Mouse (Mus musculus): Measurements from ENCODE around the gene Tpcn1.

Gene Tpcn1

DNA sequence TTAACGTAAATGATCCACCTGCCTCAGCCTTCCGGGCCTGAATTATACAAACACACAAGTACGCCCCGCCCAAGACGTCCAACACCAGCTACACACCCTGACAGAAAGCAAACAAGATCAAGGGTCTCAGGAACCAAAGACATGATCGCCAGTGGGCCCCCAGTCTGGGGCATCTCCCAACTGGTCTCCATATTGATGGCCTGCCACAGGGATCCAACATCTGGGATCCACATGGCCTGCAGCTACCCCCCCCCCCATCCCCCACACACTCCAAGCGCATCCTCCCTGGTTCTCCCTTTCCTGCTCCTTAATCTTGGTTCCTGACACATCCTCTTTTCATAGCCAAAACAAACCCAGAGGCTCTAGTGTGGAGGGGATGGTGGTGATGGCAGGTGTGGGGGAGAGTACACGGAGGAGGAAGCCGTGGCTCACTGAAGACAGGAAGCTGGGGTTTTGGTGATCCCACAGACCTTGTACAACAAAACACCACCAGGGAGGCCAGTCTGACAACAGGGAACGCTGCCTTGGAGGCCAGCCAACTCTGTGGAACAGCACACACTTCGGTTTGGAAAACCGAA lies 9.9 kb downstream of the Tpcn1 start:
- peak; percentile 58 for DNase-seq (ENCODE audit: low spot score)

GRCm38 (mm10) chr5:120577935-120578441 lies 10.5 kb downstream of the Tpcn1 start:
- no peak for DNase-seq (ENCODE audit: low spot score)

- no peak for DNase-seq (ENCODE audit: low spot score)
Observed at GRCm38 (mm10) chr5:120576781-120577301, 11.6 kb downstream of the Tpcn1 start.

DNA sequence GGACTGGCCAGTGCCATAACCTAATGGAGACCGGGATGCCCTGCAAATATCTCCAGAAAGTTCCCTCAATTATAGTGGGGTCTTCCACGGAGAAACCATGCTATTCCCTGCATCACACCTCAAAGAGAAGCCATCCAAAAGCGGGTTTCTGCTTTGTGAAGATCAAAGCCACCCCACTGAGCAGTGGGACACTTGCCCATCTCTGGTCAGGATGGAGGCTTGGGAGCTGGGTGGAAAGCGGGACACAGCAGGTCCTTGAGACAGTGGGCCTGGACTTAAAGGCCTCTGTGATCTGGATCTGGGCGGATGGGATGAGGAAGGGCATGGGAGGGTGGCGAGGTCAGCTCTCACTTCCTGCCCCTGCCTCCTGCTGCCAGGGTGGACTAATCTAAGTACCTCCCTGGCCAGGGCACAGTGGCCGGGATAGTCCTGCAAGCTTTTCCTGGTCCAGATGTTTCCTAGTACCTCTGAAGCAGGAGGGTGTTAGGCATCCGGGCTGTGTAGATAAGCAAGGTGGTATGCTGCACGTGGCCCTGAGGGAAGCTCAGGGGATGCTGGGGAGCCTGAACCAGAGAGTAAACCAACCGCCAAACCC lies 13.9 kb downstream of the Tpcn1 start:
- no peak for DNase-seq (ENCODE audit: low spot score)

- DNase-seq (ENCODE audit: low spot score), result no peak
Observed at GRCm38 (mm10) chr5:120571056-120571740, 17.3 kb downstream of the Tpcn1 start.

DNA sequence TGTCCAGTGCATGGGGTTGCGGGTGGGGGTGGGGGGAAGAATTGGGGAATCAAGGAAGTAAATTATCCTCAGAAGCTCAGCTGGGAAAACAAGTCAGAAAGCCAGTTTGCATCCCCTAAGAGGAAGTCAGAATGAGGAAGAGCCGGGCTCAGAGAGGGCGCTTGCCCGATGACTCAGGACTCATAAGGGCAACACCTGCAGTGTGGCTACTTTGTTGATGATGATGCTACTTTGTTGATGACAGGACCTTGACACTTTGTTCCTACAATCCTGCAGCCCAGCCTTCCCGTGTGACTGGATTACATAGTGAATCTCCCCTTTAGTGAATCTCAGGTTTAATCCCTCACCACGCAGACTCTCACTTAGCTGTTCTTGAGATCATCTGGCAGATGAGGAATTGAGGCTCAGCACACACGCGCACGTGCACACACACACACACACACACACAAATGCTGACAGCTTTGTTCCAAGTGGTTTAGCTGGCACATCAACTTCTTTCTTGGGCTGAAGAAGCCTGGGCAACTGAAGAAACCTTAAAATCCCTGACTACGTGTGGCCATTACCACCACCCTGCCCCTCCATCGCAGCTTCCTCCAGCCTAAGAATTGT lies 18.1 kb downstream of the Tpcn1 start:
- no peak for DNase-seq (ENCODE audit: low spot score)

- DNase-seq (ENCODE audit: low spot score), result no peak
Observed at GRCm38 (mm10) chr5:120569791-120570190, 18.7 kb downstream of the Tpcn1 start.

DNA sequence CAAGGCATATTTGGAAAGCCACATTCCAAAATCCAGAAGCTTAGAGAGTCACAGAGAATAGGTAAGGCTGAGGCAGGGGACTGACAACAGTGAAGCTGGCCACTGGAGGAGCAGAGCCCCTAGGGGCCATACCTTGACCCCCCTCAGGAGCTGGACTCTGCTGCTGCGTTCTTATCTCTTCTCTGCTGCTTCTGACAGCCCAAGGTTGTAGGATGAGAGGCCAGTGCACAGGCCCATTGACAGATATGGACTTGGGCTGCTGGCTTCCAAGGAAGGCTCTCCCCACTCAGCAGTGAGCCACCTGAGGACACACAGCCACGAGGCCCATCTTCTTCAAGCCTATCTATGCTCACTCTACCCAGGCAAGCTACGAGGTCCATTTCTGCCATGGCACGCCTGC lies 19.5 kb downstream of the Tpcn1 start:
- DNase-seq (ENCODE audit: low spot score), result no peak

DNA sequence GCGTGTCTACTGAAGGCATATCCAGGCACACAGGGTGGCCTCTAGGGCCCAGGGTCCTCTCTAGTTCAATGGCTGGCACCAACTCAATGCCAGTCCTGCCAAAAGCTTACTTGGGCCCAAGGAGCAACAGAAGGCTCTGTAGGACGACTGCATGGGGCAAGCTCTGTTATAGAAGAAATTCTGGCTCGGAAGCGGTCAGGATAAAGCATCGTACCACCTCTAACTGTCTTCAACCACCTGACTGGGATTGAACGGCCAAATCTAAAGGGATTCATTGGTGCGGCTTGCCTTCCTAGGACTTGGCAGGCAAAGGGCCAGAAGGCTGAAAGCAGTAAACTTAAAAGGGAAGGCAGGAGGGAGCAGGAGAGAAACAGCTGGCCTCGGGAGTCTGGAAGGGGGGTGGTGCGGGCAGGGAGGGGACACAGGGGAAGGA lies 20.1 kb downstream of the Tpcn1 start:
- DNase-seq (ENCODE audit: low spot score), result no peak

GRCm38 (mm10) chr5:120567761-120568211 lies 20.7 kb downstream of the Tpcn1 start:
- no peak for DNase-seq (ENCODE audit: low spot score)

DNA sequence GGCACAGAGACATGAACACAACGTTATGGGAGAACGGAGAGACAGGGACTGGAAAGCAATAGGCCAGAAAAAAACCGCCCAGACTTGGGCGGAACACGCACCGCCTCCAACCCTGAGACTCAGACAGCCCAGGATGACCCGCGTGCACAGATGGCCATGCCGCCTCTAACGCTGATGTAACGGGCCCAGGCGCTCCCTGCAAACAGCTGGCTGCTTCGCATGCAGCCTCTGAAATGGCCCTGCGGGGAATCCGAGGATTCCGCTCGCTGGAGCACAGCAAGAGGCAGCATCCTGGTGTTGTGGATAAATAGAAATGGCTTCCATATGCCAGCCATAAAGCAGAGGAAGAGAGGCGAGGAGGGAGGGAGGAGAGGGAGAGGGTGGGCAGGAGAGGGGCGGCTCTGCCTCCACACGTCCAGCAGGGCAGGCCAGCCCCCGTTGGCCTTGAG lies 21.2 kb downstream of the Tpcn1 start:
- no peak for DNase-seq (ENCODE audit: low spot score)

DNA sequence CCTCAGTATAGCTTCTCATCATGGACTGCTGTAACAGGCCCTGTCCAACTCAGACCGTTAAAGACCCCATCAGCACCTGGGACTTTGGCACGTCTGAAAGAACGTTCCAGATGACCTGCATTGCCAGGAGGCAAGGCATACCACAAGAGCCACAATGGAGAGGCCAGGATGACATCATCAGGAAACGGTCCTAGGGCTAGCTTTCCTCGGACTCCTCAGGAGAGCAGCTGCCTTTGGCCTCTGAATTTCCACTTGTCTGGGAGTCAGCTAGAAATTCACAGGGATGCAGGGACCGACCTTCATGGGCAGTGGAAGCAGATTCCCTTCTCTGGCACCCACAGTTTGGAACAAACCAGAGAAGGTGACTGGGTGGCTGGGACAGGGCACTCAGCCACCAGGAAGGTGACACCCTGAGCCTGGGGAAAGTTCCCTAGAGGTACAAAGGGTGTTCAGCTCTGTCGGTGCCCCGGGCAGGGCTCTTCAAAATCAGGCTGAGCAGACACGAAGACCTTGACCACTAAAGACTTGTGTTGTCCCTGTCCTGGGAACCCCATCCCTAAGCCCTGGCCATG lies 21.7 kb downstream of the Tpcn1 start:
- DNase-seq (ENCODE audit: low spot score), result no peak

- no peak for DNase-seq (ENCODE audit: low spot score)
Observed at GRCm38 (mm10) chr5:120566101-120566500, 22.4 kb downstream of the Tpcn1 start.

DNA sequence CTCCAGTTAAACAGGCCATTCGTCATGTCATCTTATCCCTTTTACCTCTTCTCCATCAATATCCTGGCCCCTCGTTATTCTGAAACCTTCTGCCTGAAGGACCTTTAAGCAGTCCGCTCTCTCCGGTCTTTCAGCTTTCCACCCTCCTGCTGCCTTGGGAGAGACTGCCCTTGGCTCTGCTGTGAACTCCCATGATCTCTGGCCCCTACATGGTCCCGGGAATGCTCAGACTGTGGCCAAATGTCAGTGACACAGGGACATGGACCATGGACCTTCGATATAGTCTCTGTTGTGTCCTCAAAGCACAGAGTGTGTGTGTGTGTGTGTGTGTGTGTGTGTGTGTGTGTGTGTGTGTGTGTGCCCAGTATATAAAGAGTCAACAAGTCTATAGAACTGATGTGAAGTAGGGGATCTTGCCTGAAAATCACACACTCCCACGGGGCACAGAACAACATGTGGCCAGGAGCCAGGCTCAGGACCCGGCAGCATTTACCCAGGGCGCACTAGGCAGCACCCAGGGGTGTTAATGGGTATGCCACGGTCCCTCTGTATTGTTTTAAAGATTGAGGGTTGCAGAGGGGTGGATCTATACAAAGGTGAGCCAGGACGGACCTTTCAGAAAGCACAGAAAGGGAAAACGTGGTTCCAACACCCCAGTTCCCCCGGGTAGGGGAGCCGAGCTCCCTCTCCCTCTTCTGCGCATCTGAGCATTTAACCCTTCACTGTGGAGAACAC lies 23.1 kb downstream of the Tpcn1 start:
- peak; percentile 63 for DNase-seq (ENCODE audit: low spot score)

DNA sequence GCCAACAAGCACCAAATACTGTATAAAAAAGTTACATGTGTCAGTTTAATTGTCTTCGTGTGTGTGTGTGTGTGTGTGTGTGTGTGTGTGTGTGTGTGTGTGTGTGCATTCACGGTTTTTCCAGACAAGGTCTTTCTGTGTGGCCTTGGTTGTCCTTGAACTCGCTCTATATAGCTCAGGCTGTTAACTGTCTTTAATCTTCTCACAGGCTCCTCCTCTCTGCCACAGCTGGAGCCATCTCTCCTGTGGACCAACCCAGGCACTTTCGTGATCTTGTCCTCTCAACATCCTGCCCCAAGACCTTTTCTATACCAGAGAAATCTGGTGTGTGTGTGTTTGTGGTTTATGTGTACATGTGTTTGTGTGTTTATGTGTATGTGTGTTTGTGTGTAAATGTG lies 24.6 kb downstream of the Tpcn1 start:
- DNase-seq (ENCODE audit: low spot score), result no peak

DNA sequence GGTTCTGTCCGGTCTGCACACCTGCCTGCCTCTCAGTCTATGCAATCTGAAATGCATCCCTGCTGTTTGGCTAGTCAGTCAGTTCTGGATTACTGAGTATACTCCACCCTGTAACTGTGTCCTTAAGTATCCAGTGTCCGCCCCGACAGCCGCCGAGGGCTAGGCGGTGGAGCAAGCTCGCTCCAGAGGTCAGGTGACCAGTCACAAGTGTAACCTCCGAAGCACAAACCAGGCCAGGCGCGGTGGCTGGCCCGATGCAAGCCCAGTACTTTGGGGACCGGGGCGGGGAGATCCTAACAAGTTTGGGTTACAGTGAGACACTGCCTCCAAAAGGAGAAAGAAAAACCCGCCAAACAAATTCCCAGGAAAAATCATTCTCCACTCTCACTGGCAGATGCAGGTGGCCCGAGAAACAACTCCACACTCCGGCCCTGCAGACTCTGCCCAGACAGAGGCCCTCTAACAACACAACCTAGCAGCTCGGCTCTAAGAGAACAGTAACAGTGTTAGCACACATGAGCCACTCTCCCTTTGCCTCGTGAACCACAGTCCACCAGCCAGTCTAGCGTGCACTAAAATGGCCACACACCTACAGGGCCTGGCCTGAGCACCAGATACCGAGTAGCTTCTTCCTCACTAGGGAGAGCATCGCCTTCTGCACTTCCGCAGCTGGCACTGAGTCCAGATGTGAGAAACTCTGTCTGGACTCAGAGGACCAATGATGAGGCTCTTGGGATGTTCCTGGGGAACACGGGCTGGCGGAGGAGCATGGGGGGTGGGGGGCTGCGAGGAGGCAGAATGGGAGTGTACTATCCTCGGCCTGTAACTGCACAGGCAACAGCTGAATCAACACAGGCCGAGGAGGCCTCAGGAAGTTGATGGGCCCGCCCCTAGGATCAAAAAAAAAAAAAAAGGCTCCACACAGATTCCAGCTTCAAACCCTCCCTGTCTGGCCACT lies 25.2 kb downstream of the Tpcn1 start:
- peak; percentile 83 for DNase-seq (ENCODE audit: low spot score)

- DNase-seq (ENCODE audit: low spot score), result peak; percentile 90
Observed at GRCm38 (mm10) chr5:120560616-120561311, 27.7 kb downstream of the Tpcn1 start.

- DNase-seq (ENCODE audit: low spot score), result no peak
Observed at GRCm38 (mm10) chr5:120560129-120560615, 28.3 kb downstream of the Tpcn1 start.

DNA sequence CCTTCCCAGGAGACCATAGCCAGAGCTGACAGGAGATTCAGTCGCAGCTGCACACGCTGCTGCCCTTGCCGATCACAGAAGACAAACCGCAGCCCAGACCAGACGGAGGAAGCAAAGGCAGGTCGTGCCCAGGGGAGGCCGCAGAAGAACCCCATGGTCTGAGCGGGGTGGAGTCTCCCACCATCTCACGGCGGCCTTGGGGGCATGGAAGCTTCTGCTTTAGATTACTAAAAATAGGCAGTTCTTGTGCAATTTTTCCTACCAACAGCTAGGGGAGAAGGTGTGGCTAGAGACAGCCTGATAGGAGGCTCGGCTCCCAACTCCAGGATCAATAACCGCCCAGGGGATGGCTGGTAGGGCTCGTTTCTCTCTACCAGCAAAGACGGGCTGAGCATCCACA lies 29.7 kb downstream of the Tpcn1 start:
- no peak for DNase-seq (ENCODE audit: low spot score)

All from yolk sac, embryonic 10.5 days (tissue).